Mouse (Mus musculus): ENCODE results near the gene 3110082I17Rik. TPM values are rescaled to one million over a fixed set of nuclear protein-coding genes. Genes with fewer than 3 reads are reported as not detected.
A peak's percentile ranks its signal among the peaks of the same experiment; 100 is the strongest.

3110082I17Rik gene
- polyA plus RNA-seq, 1 experiment from 2014 or later = 30.6 TPM

- H3K4me2 ChIP-seq = no peak overlapping the region
- H3K4me1 ChIP-seq = peaks cover 7% of the 10 kb centered on the region; the same call in 1 of the 2 replicates
- no peaks in the 10 kb centered on the region for H3K9me3 ChIP-seq
- no peaks in the 10 kb centered on the region for H3K36me3 ChIP-seq (replicated peaks)
- H3K9ac ChIP-seq = 0 out of 2 replicates have a peak overlapping the region, but pooled peaks have one; percentile 25
- no peak for ATAC-seq (ENCODE audit: low FRiP score)
- WGBS = 82% methylated on average over 17 of the region's 17 CpGs
- no peaks in the 10 kb centered on the region for H3K27me3 ChIP-seq
- H3K4me3 ChIP-seq (replicated peaks) = no peak overlapping the region
- peak overlapping the region; percentile 50; the same call in 1 of the 2 replicates for H3K27ac ChIP-seq
Observed at GRCm38 (mm10) chr5:139388694-139389675, 71.3 kb downstream of the 3110082I17Rik start.

GRCm38 (mm10) chr5:139388195-139388570 lies 72.1 kb downstream of the 3110082I17Rik start:
- Histone ChIP-seq H3K9me3 (no peaks in the 10 kb centered on the region), H3K36me3 (replicated peaks) (no peaks in the 10 kb centered on the region), H3K4me2 (no peak overlapping the region), H3K4me1 (peaks cover 7% of the 10 kb centered on the region; the same call in 1 of the 2 replicates), H3K4me3 (replicated peaks) (no peak overlapping the region), H3K9ac (no peak overlapping the region), H3K27me3 (no peaks in the 10 kb centered on the region), H3K27ac (0 out of 2 replicates have a peak overlapping the region, but pooled peaks have one; percentile 25)
- no peak for ATAC-seq (ENCODE audit: low FRiP score)
- 88% methylated on average over 4 of the region's 4 CpGs for WGBS

- Histone ChIP-seq H3K9ac (no peak overlapping the region), H3K36me3 (replicated peaks) (no peaks in the 10 kb centered on the region; the same call in 1 of the 2 replicates), H3K27ac (no peak overlapping the region), H3K4me3 (replicated peaks) (no peak overlapping the region), H3K4me2 (no peak overlapping the region), H3K9me3 (no peaks in the 10 kb centered on the region), H3K4me1 (peaks cover 7% of the 10 kb centered on the region), H3K27me3 (no peaks in the 10 kb centered on the region)
- WGBS = 84% methylated on average over 10 of the region's 10 CpGs
- no peak for ATAC-seq (ENCODE audit: low FRiP score)
Observed at GRCm38 (mm10) chr5:139387329-139388194, 72.8 kb downstream of the 3110082I17Rik start.

- Histone ChIP-seq H3K4me2 (no peak overlapping the region), H3K9me3 (no peaks in the 10 kb centered on the region), H3K27me3 (peaks cover 7% of the 10 kb centered on the region; the same call in 1 of the 2 replicates), H3K4me1 (peaks cover 9% of the 10 kb centered on the region), H3K9ac (no peak overlapping the region), H3K27ac (no peak overlapping the region), H3K36me3 (replicated peaks) (no peaks in the 10 kb centered on the region; the same call in 1 of the 2 replicates), H3K4me3 (replicated peaks) (no peak overlapping the region)
- 91% methylated on average over 5 of the region's 5 CpGs for WGBS
- ATAC-seq (ENCODE audit: low FRiP score) = no peak
Observed at GRCm38 (mm10) chr5:139386047-139386446, 74.3 kb downstream of the 3110082I17Rik start.

- H3K36me3 ChIP-seq (replicated peaks) = no peaks in the 10 kb centered on the region; the same call in 1 of the 2 replicates
- no peaks in the 10 kb centered on the region for H3K9me3 ChIP-seq
- no peak overlapping the region for H3K4me2 ChIP-seq
- H3K9ac ChIP-seq = no peak overlapping the region
- no peak for ATAC-seq (ENCODE audit: low FRiP score)
- peaks cover 7% of the 10 kb centered on the region; the same call in 1 of the 2 replicates for H3K27me3 ChIP-seq
- no peak overlapping the region for H3K4me3 ChIP-seq (replicated peaks)
- no peak overlapping the region for H3K27ac ChIP-seq
- WGBS = 86% methylated on average over 10 of the region's 10 CpGs
- peaks cover 15% of the 10 kb centered on the region for H3K4me1 ChIP-seq
Observed at GRCm38 (mm10) chr5:139384531-139384930, 75.8 kb downstream of the 3110082I17Rik start.

- no peaks in the 10 kb centered on the region for H3K9me3 ChIP-seq
- WGBS = 91% methylated on average over 9 of the region's 9 CpGs
- no peak for ATAC-seq (ENCODE audit: low FRiP score)
- no peak overlapping the region for H3K27ac ChIP-seq
- H3K4me3 ChIP-seq (replicated peaks) = no peak overlapping the region
- H3K9ac ChIP-seq = no peak overlapping the region
- peaks cover 7% of the 10 kb centered on the region; the same call in 1 of the 2 replicates for H3K27me3 ChIP-seq
- H3K4me2 ChIP-seq = no peak overlapping the region
- H3K36me3 ChIP-seq (replicated peaks) = no peaks in the 10 kb centered on the region; the same call in 1 of the 2 replicates
- H3K4me1 ChIP-seq = peaks cover 17% of the 10 kb centered on the region
Observed at GRCm38 (mm10) chr5:139383234-139383633, 77.1 kb downstream of the 3110082I17Rik start.

- H3K9me3 ChIP-seq = no peaks in the 10 kb centered on the region
- no peaks in the 10 kb centered on the region; the same call in 1 of the 2 replicates for H3K36me3 ChIP-seq (replicated peaks)
- peak overlapping the region; percentile 12; the same call in 1 of the 2 replicates for H3K9ac ChIP-seq
- WGBS = 86% methylated on average over 8 of the region's 8 CpGs
- H3K4me3 ChIP-seq (replicated peaks) = no peak overlapping the region
- peak overlapping the region; percentile 42; the same call in 1 of the 2 replicates for H3K27ac ChIP-seq
- peaks cover 7% of the 10 kb centered on the region; the same call in 1 of the 2 replicates for H3K27me3 ChIP-seq
- H3K4me2 ChIP-seq = no peak overlapping the region
- peaks cover 17% of the 10 kb centered on the region for H3K4me1 ChIP-seq
- no peak for ATAC-seq (ENCODE audit: low FRiP score)
Observed at GRCm38 (mm10) chr5:139382760-139383159, 77.6 kb downstream of the 3110082I17Rik start.

GRCm38 (mm10) chr5:139381586-139382513 lies 78.5 kb downstream of the 3110082I17Rik start:
- Histone ChIP-seq H3K36me3 (replicated peaks) (no peaks in the 10 kb centered on the region; the same call in 1 of the 2 replicates), H3K9ac (no peak overlapping the region), H3K27me3 (peaks cover 7% of the 10 kb centered on the region; the same call in 1 of the 2 replicates), H3K4me3 (replicated peaks) (no peak overlapping the region), H3K4me1 (peaks cover 17% of the 10 kb centered on the region), H3K4me2 (no peak overlapping the region), H3K27ac (peak overlapping the region; percentile 42; the same call in 1 of the 2 replicates), H3K9me3 (no peaks in the 10 kb centered on the region)
- no peak for ATAC-seq (ENCODE audit: low FRiP score)
- WGBS = 85% methylated on average over 18 of the region's 18 CpGs

- WGBS = 2% methylated on average over 67 of the region's 73 CpGs
- Histone ChIP-seq H3K9ac (peak overlapping the region; percentile 69), H3K4me1 (peaks cover 17% of the 10 kb centered on the region)
Observed at GRCm38 (mm10) chr5:139380385-139381248, 79.7 kb downstream of the 3110082I17Rik start.

GRCm38 (mm10) chr5:139379771-139380384 lies 80.4 kb downstream of the 3110082I17Rik start:
- Histone ChIP-seq H3K36me3 (replicated peaks) (no peaks in the 10 kb centered on the region; the same call in 1 of the 2 replicates), H3K9ac (0 out of 2 replicates have a peak overlapping the region, but pooled peaks have one; percentile 69), H3K9me3 (no peaks in the 10 kb centered on the region), H3K4me3 (replicated peaks) (peak overlapping the region; percentile 63), H3K27ac (peak overlapping the region; percentile 66), H3K4me1 (peaks cover 16% of the 10 kb centered on the region), H3K27me3 (peaks cover 7% of the 10 kb centered on the region; the same call in 1 of the 2 replicates), H3K4me2 (peak overlapping the region; percentile 92)
- ATAC-seq (ENCODE audit: low FRiP score) = no peak
- 25% methylated on average over 8 of the region's 8 CpGs for WGBS

More at GRCm38 (mm10) chr5:139380385-139381248, 79.7 kb downstream of the 3110082I17Rik start:
- Histone ChIP-seq H3K36me3 (replicated peaks) (no peaks in the 10 kb centered on the region; the same call in 1 of the 2 replicates), H3K4me3 (replicated peaks) (peak overlapping the region; percentile 63), H3K9me3 (no peaks in the 10 kb centered on the region), H3K27ac (0 out of 2 replicates have a peak overlapping the region, but pooled peaks have one; percentile 32), H3K4me2 (peak overlapping the region; percentile 92), H3K27me3 (peaks cover 7% of the 10 kb centered on the region; the same call in 1 of the 2 replicates)
- ATAC-seq (ENCODE audit: low FRiP score) = peak; percentile 84
